In the genomic region with DNA sequence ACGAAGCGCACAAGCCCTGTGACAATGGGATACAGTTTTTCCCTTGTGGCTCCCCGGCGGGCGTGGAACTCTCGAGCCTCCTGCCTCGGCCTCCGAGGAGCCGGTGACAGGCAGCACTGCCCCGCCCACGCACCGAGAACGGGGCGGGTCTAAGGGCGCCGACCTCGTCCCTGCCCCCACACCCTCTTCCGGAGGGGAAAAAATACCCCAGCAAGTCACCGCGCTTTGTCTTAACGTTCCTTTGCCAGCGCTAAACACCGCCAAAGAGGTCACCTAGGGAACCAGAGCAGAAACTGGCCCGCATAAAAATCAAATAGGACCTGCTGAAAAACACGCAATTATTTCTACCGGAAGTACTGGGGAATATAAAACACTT, we compare ENCODE assay signal across 8 mouse cellular contexts. TPM values are rescaled to one million over a fixed set of nuclear protein-coding genes. Genes with fewer than 3 reads are reported as not detected.
DNase-seq lines count a peak whose midpoint lies in the region; ATAC-seq lines count a peak whose summit lies in the region.

No protein-coding gene starts in this region.

- no peaks in the 10 kb centered on the region for H3K4me1 ChIP-seq in hindbrain, embryonic 14.5 days (replicated peaks; ENCODE audit: control insufficient read depth, insufficient read depth, low read length)

- H3K36me3 ChIP-seq in hindbrain, embryonic 14.5 days (replicated peaks; ENCODE audit: control insufficient read depth, insufficient read depth) = no peaks in the 10 kb centered on the region

- no peaks in the 10 kb centered on the region for H3K9me3 ChIP-seq in hindbrain, embryonic 14.5 days (ENCODE audit: control insufficient read depth, low read length)

- WGBS in hindbrain, embryonic 14.5 days = 4% methylated on average over 26 of the region's 26 CpGs

- peak overlapping the region; percentile 57 for H3K4me2 ChIP-seq in hindbrain, embryonic 14.5 days (replicated peaks)

- H3K27me3 ChIP-seq in hindbrain, embryonic 14.5 days (ENCODE audit: control insufficient read depth, insufficient read depth, low read length) = no peaks in the 10 kb centered on the region

- H3K27ac ChIP-seq in hindbrain, embryonic 14.5 days = peak overlapping the region; percentile 76; the same call in 1 of the 2 replicates

- peak overlapping the region; percentile 49 for H3K4me3 ChIP-seq in hindbrain, embryonic 14.5 days (replicated peaks; ENCODE audit: low read length)

- peak overlapping the region; percentile 53 for H3K9ac ChIP-seq in hindbrain, embryonic 14.5 days

- DNase-seq in NIH3T3 (ENCODE audit: low read depth) = peak; percentile 64
- peak; percentile 65 to 70 for DNase-seq in cerebellum, postnatal 14 days
- peak; percentile 59 to 60 for DNase-seq in frontal cortex, postnatal 36 days (ENCODE audit: low spot score in 2 of 2)
- peak; percentile 57 for DNase-seq in hindbrain, embryonic 14.5 days (ENCODE audit: low spot score)
- peak; percentile 49 to 66 for DNase-seq in layer of hippocampus, postnatal 36 days
- DNase-seq in lung, postnatal 25 days (ENCODE audit: low spot score) = peak; percentile 70
- DNase-seq in ovary, postnatal 36 days (ENCODE audit: low spot score) = peak; percentile 71
- peak; percentile 86 to 90 for DNase-seq in thymus, postnatal 36 days

- peak; percentile 70 for ATAC-seq in hindbrain, embryonic 14.5 days (ENCODE audit: low FRiP score)

RNA-seq across cellular contexts. Expression of a gene that starts 0.4 kb away (rescaled TPM):
- 0.37 and 0.72 TPM in 2 replicates for polyA plus RNA-seq in hindbrain, embryonic 14.5 days (2014; fragmentation: Nextera tagmentation; extraction: Ambion mirVana)
- total RNA-seq in layer of hippocampus, postnatal 36 days (2021) = 1 to 10 TPM; 1.5 to 2.1 TPM

RNA-seq across cellular contexts. Expression of a gene that starts 43.0 kb away (rescaled TPM):
- polyA plus RNA-seq in hindbrain, embryonic 14.5 days (2014; fragmentation: Nextera tagmentation; extraction: Ambion mirVana) = 38.2 and 38.8 TPM in 2 replicates
- total RNA-seq in layer of hippocampus, postnatal 36 days (2021) = 10 to 100 TPM; 67.5 to 68.4 TPM

Comparison
In these comparisons a context has a peak if more than half of its experiments do, and no peak if none do; other contexts are left out.
1. Peak in every context shown above with its lines: DNase-seq, ATAC-seq, H3K4me3 ChIP-seq and H3K27ac ChIP-seq.